Mouse (Mus musculus) midbrain, embryonic 14.5 days (tissue): ENCODE measurements around the gene Eme2. TPM values are rescaled to one million over a fixed set of nuclear protein-coding genes. Genes with fewer than 3 reads are reported as not detected.

Experiments
- ATAC-seq: fragments of 200-750 bp; cut with Nextera tagmentation; 2 replicates; pipeline ENCODE4 v1.8.0; 2017; ENCODE audit warnings: moderate number of reproducible peaks, moderate library complexity; ENCODE audit not compliant: low FRiP score, low TSS enrichment
- DNase-seq: peaks from one replicate; pipeline ENCODE4 v3.0.0-alpha.2; 2015
- H3K27ac ChIP-seq: fragments of 300-500 bp; sonication (generic); replicated peaks from 2 replicates; pipeline ENCODE4 v1.5.1; 2014; ENCODE audit warnings: mild to moderate bottlenecking, low read depth, low read length, moderate library complexity
- H3K27me3 ChIP-seq: fragments of 300-500 bp; sonication (generic); 2 replicates; pipeline ENCODE4 v1.6.1; 2014; ENCODE audit warnings: low read length, control low read depth, mixed read lengths; ENCODE audit not compliant: control insufficient read depth, insufficient read depth
- H3K36me3 ChIP-seq: fragments of 300-500 bp; sonication (generic); 2 replicates; pipeline ENCODE4 v1.6.1; 2014; ENCODE audit warnings: low read length, control low read depth; ENCODE audit not compliant: control insufficient read depth, insufficient read depth
- H3K4me1 ChIP-seq: fragments of 300-500 bp; sonication (generic); 2 replicates; pipeline ENCODE4 v1.6.1; 2014; ENCODE audit warnings: mild to moderate bottlenecking, antibody characterized with exemption, low read length, control low read depth; ENCODE audit not compliant: control insufficient read depth, insufficient read depth
- H3K4me2 ChIP-seq: fragments of 300-500 bp; sonication (generic); 2 replicates; pipeline ENCODE4 v1.6.1; 2014; ENCODE audit warnings: mild to moderate bottlenecking, low read length, moderate library complexity
- H3K4me3 ChIP-seq: fragments of 300-500 bp; sonication (generic); replicated peaks from 2 replicates; pipeline ENCODE4 v1.5.1; 2014; ENCODE audit warnings: low read depth, low read length
- H3K9ac ChIP-seq: fragments of 300-500 bp; sonication (generic); replicated peaks from 2 replicates; pipeline ENCODE4 v1.6.1; 2014; ENCODE audit warnings: mild to moderate bottlenecking, low read length, moderate library complexity
- H3K9me3 ChIP-seq: fragments of 300-500 bp; sonication (generic); 2 replicates; pipeline ENCODE4 v1.6.1; 2016; ENCODE audit warnings: low read length, control low read depth, mixed read lengths; ENCODE audit not compliant: control insufficient read depth
- WGBS: fragments of 180-500 bp; shearing (Covaris S2); extraction: QIAGEN DNeasy Blood & Tissue Kit; methylation state at CpG from one replicate; pipeline ENCODE4 v1.1.7; 2014; 5-methylcytosine and 5-hydroxymethylcytosine counted together
- polyA plus RNA-seq: library from polyadenylated mRNA; unstranded; fragments of >200 nt; fragmentation: Nextera tagmentation; extraction: Ambion mirVana; gene quantifications from 2 replicates; pipeline ENCODE4 v1.2.1, GENCODE M21; 2014

The Eme2 gene
- polyA plus RNA-seq, 1 experiment from 2014 or later = 26.9 TPM

DNA sequence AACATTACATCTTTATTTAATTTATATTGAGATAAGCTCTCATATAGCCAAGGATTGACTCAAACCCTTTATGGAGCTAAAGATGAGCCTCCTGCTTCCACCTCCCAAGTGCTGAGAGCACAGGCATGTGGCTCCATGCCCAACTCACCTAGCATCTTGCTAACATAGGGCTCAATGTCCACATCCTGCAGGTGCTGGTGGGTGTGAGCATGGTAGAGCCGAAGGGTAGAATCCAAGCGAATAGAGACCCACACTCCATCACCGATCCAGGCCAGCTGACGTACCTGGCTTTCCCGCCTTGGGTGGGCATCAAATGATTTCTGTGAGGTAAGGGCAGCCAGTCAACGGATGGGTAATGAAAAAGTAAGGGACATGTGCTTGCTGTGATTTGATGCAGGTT, 5.1 kb upstream of the Eme2 start:
- WGBS = over 99% methylated on average over 6 of the region's 6 CpGs
- Histone ChIP-seq H3K9ac (no peak overlapping the region), H3K27ac (no peak overlapping the region), H3K4me3 (no peak overlapping the region), H3K4me2 (no peak overlapping the region), H3K4me1 (peaks cover 24% of the 10 kb centered on the region), H3K27me3 (no peaks in the 10 kb centered on the region), H3K36me3 (peaks cover 81% of the 10 kb centered on the region), H3K9me3 (no peaks in the 10 kb centered on the region)
- DNase-seq (no peak), ATAC-seq (no peak)

DNA sequence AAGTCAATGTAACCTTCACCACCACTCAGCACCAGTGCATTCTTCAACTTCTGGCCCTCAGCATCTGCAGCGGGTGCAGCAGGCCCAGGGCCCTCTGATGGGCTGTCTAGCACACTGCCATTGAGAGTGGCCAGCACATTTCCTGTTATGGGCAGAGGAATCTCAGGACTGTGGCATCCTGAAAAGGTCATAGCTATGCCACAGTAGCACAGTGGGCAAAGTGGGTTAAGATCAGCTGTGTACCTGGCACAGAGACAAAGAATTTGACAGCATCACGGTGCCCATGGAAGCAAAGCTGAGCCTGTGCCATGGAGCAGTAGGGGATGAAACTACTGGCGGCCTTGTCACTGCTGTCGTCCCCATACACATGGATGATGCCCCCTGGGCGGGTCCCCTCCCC, 4.3 kb upstream of the Eme2 start:
- Histone ChIP-seq H3K4me2 (no peak overlapping the region), H3K4me3 (no peak overlapping the region), H3K4me1 (peaks cover 27% of the 10 kb centered on the region), H3K27ac (no peak overlapping the region), H3K27me3 (no peaks in the 10 kb centered on the region), H3K36me3 (peaks cover 72% of the 10 kb centered on the region), H3K9ac (no peak overlapping the region), H3K9me3 (no peaks in the 10 kb centered on the region)
- ATAC-seq (no peak), DNase-seq (no peak)
- WGBS = 91% methylated on average over 5 of the region's 5 CpGs

- H3K27me3 ChIP-seq = no peaks in the 10 kb centered on the region
- peak overlapping the region; percentile 100; the same call in 1 of the 2 replicates for H3K4me2 ChIP-seq
- ATAC-seq (no peak), DNase-seq (no peak)
- 85% methylated on average over 4 of the region's 4 CpGs for WGBS
- H3K27ac ChIP-seq = no peak overlapping the region
- no peak overlapping the region for H3K4me3 ChIP-seq
- no peaks in the 10 kb centered on the region for H3K9me3 ChIP-seq
- peaks cover 31% of the 10 kb centered on the region for H3K4me1 ChIP-seq
- H3K9ac ChIP-seq = peak overlapping the region; percentile 82; the same call in 1 of the 2 replicates
- peaks cover 72% of the 10 kb centered on the region for H3K36me3 ChIP-seq
Measured at GRCm38 (mm10) chr17:24898041-24898854, 3.4 kb upstream of the Eme2 start.

DNA sequence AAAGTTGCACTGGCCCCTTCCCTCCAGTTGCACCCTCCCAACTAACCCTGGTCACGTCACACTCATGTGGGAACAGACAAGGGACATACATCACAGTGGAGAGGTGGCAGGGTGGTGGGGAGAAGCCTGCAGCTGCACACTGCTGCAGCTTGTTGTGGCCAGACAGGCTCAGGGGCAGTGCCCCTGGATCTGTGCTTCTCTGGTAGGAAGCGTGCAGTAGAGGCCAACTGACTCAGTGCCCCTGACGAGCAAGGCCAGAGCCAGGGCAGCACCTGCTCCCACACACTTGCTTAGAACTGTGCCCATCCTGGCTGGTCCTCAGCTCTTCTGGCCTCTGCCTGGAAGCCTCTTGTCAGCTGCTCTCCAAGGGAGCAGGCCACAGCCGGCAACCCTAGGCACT, 2.7 kb upstream of the Eme2 start:
- DNase-seq = no peak

DNA sequence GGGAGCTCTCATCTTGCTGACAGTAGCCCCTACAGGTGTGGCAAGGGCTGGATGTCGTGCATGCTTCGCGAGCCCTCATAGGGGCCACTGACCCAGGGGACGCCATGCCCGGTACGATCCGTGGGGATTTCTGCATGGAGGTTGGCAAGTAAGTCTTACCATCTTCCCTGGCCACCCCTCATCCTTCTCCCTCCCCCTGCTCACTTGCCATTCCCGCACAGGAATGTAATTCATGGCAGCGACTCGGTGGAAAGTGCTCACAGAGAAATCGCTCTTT, 2.0 kb upstream of the Eme2 start:
- H3K4me1 ChIP-seq = peaks cover 31% of the 10 kb centered on the region
- no peak for DNase-seq

More for the DNA sequence above, 2.7 kb upstream of the Eme2 start:
- Histone ChIP-seq H3K27me3 (no peaks in the 10 kb centered on the region), H3K9ac (peak overlapping the region; percentile 82), H3K4me2 (peak overlapping the region; percentile 100), H3K4me1 (peaks cover 31% of the 10 kb centered on the region), H3K36me3 (peaks cover 72% of the 10 kb centered on the region), H3K4me3 (peak overlapping the region; percentile 83; the same call in 1 of the 2 replicates), H3K9me3 (no peaks in the 10 kb centered on the region), H3K27ac (no peak overlapping the region)
- no peak for ATAC-seq
- WGBS = 72% methylated on average over 4 of the region's 4 CpGs

GRCm38 (mm10) chr17:24896241-24896992, 1.5 kb upstream of the Eme2 start, which contains the start of gene Nme3:
Gene Nme3 (plus strand): TSS chr17:24896500.
- 2% methylated on average over 50 of the region's 50 CpGs for WGBS
- H3K4me1 ChIP-seq = peaks cover 31% of the 10 kb centered on the region
- H3K9me3 ChIP-seq = no peaks in the 10 kb centered on the region
- no peaks in the 10 kb centered on the region for H3K27me3 ChIP-seq
- H3K9ac ChIP-seq = peak within 1 kb of the TSS; percentile 82
- DNase-seq = peak; percentile 85
- peak within 1 kb of the TSS; percentile 83 for H3K4me3 ChIP-seq
- peak; percentile 73 for ATAC-seq
- peaks cover 72% of the 10 kb centered on the region for H3K36me3 ChIP-seq
- peak within 1 kb of the TSS; percentile 83 for H3K27ac ChIP-seq
- H3K4me2 ChIP-seq = peak within 1 kb of the TSS; percentile 100

More for the DNA sequence above, 2.0 kb upstream of the Eme2 start:
- 39% methylated on average over 11 of the region's 11 CpGs for WGBS
- Histone ChIP-seq H3K4me2 (peak overlapping the region; percentile 100), H3K9ac (peak overlapping the region; percentile 82), H3K36me3 (peaks cover 72% of the 10 kb centered on the region), H3K27me3 (no peaks in the 10 kb centered on the region), H3K9me3 (no peaks in the 10 kb centered on the region), H3K4me3 (peak overlapping the region; percentile 83), H3K27ac (peak overlapping the region; percentile 83)
- ATAC-seq = no peak

DNA sequence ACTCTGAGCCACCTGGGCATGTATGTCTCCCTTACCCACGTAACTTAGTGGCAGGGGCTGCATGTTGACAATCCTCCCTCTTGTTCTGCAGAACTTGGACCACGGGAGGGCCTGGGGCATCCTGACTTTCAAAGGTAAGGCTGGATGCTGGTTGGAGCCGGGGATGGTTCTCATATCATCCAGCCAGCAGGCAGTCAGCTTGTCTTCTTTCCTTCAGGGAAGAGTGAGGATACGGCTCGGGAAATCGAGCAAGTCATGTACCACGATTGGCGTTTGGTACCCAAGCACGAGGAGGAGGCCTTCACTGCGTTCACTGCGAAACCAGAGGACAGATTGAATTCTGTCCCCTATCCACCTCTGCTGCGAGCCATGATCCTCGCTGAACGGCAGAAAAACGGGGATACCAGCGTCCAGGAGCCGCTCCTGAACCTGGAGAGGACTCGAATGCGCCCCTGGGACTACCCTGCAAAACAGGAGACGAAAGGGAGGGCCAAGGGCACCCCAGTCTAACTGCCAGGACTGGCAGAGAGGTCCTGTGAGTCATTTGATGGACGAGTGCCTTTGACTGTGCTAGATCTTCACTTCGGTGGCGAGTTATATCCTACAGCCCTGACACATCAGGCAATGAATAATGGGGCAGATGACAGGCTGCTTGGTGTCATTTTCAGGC, 819 bp upstream of the Eme2 start:
- Histone ChIP-seq H3K4me1 (peaks cover 31% of the 10 kb centered on the region), H3K27ac (peak overlapping the region; percentile 83), H3K9me3 (no peaks in the 10 kb centered on the region), H3K4me2 (peak overlapping the region; percentile 100), H3K4me3 (peak overlapping the region; percentile 83), H3K36me3 (peaks cover 72% of the 10 kb centered on the region), H3K9ac (peak overlapping the region; percentile 82), H3K27me3 (no peaks in the 10 kb centered on the region)
- WGBS = 11% methylated on average over 23 of the region's 23 CpGs
- DNase-seq (no peak), ATAC-seq (no peak)

DNA sequence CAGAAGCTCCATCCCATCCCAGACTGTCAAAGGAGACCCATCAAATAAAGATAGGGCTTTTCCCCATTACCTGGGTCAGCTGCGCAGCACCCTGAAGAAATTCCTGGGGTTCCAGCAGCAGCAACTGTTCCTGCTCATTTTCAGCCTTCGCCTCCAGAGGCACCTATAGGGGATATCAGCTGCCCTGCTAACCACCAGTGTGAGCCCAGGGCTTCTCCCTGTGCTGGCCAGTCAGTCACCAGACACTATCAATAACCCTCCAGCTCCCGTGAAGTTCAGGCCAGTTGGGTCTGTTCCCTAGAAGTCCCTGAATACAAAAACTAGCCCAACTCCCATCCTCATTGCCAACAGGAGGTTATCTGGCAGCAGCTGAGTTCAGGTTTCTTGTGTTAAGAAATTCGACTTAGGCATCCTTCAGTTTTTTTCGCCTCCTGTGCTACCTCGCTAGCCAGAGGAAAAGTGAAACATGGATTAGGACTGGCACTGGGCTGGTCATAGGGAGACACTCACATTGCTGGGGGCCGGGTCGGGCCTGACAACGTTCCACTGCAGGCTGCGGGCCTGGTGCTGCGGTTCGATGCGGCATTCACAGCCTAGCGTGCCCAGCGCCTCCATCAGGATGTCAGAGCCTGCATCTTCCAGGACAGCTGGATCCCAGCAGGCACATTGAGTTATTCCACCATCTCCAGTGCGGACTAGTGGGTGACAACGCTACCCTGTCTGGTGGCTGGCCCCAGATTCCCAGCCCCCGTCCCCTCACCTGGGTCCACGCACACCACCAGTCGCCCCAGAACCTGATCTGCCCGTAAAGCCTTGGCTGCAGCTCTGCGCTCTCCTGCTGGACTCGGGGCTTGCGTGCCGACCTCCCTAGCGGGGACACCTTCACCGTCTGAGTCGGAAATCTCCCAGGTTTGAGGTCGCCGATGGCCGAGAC, 559 bp downstream of the Eme2 start:
- Histone ChIP-seq H3K9ac (peak overlapping the region; percentile 82), H3K27ac (peak overlapping the region; percentile 83), H3K9me3 (no peaks in the 10 kb centered on the region), H3K4me1 (peaks cover 31% of the 10 kb centered on the region), H3K36me3 (peaks cover 71% of the 10 kb centered on the region), H3K4me3 (peak overlapping the region; percentile 83), H3K27me3 (no peaks in the 10 kb centered on the region), H3K4me2 (peak overlapping the region; percentile 100)
- peak; percentile 37 for DNase-seq
- 11% methylated on average over 31 of the region's 31 CpGs for WGBS
- no peak; the same call in 1 of the 2 replicates for ATAC-seq
